Mouse (Mus musculus): ENCODE data around the gene Sim2. TPM values are rescaled to one million over a fixed set of nuclear protein-coding genes. Genes with fewer than 3 reads are reported as not detected.
A peak's percentile ranks its signal among the peaks of the same experiment; 100 is the strongest.

The Sim2 gene
- polyA plus RNA-seq, 1 experiment from 2014 or later: 1.2 TPM

GRCm38 (mm10) chr16:94082960-94083847 is 1.5 kb upstream of the Sim2 start:
- DNase-seq (ENCODE audit: low spot score) (peak; percentile 63), ATAC-seq (replicated peaks; ENCODE audit: low FRiP score) (no peak)
- Histone ChIP-seq H3K9me3 (ENCODE audit: control insufficient read depth, low read length) (no peaks in the 10 kb centered on the region), H3K36me3 (ENCODE audit: control insufficient read depth, insufficient read depth, low read length) (no peaks in the 10 kb centered on the region), H3K4me3 (ENCODE audit: low read depth, low read length) (no peak overlapping the region), H3K27me3 (ENCODE audit: control insufficient read depth, insufficient read depth, low read length) (peaks cover 89% of the 10 kb centered on the region), H3K4me2 (ENCODE audit: low read depth, low read length, severe bottlenecking) (no peak overlapping the region), H3K27ac (ENCODE audit: low read depth, low read length) (no peak overlapping the region), H3K4me1 (replicated peaks; ENCODE audit: control insufficient read depth, insufficient read depth, low read length) (peaks cover 27% of the 10 kb centered on the region), H3K9ac (ENCODE audit: low read length) (no peak overlapping the region)
- WGBS: under 1% methylated on average over 46 of the region's 46 CpGs

- H3K4me2 ChIP-seq (ENCODE audit: low read depth, low read length, severe bottlenecking): no peak overlapping the region
- no peaks in the 10 kb centered on the region for H3K36me3 ChIP-seq (ENCODE audit: control insufficient read depth, insufficient read depth, low read length)
- H3K4me1 ChIP-seq (replicated peaks; ENCODE audit: control insufficient read depth, insufficient read depth, low read length): peaks cover 25% of the 10 kb centered on the region
- DNase-seq (ENCODE audit: low spot score): peak; percentile 65
- no peaks in the 10 kb centered on the region for H3K9me3 ChIP-seq (ENCODE audit: control insufficient read depth, low read length)
- H3K9ac ChIP-seq (ENCODE audit: low read length): no peak overlapping the region
- peaks cover 93% of the 10 kb centered on the region for H3K27me3 ChIP-seq (ENCODE audit: control insufficient read depth, insufficient read depth, low read length)
- WGBS: under 1% methylated on average over 41 of the region's 41 CpGs
- no peak for ATAC-seq (replicated peaks; ENCODE audit: low FRiP score)
- no peak overlapping the region for H3K27ac ChIP-seq (ENCODE audit: low read depth, low read length)
- no peak overlapping the region for H3K4me3 ChIP-seq (ENCODE audit: low read depth, low read length)
Observed at GRCm38 (mm10) chr16:94083848-94084525, 744 bp upstream of the Sim2 start.

- Histone ChIP-seq H3K9ac (ENCODE audit: low read length) (peak overlapping the region; percentile 27; the same call in 1 of the 2 replicates), H3K27ac (ENCODE audit: low read depth, low read length) (no peak overlapping the region), H3K4me2 (ENCODE audit: low read depth, low read length, severe bottlenecking) (peak overlapping the region; percentile 53; the same call in 1 of the 2 replicates), H3K4me3 (ENCODE audit: low read depth, low read length) (peak overlapping the region; percentile 31), H3K27me3 (ENCODE audit: control insufficient read depth, insufficient read depth, low read length) (peaks cover 95% of the 10 kb centered on the region), H3K4me1 (replicated peaks; ENCODE audit: control insufficient read depth, insufficient read depth, low read length) (peaks cover 21% of the 10 kb centered on the region), H3K9me3 (ENCODE audit: control insufficient read depth, low read length) (no peaks in the 10 kb centered on the region), H3K36me3 (ENCODE audit: control insufficient read depth, insufficient read depth, low read length) (no peaks in the 10 kb centered on the region)
- ATAC-seq (replicated peaks; ENCODE audit: low FRiP score) (no peak), DNase-seq (ENCODE audit: low spot score) (no peak)
- WGBS: under 1% methylated on average over 57 of the region's 57 CpGs
Observed at GRCm38 (mm10) chr16:94085603-94086285, 1.0 kb downstream of the Sim2 start.

GRCm38 (mm10) chr16:94086701-94087569 is 2.2 kb downstream of the Sim2 start:
- WGBS: under 1% methylated on average over 46 of the region's 50 CpGs
- peak overlapping the region; percentile 21; the same call in 1 of the 2 replicates for H3K4me2 ChIP-seq (ENCODE audit: low read depth, low read length, severe bottlenecking)

GRCm38 (mm10) chr16:94087570-94088225 is 3.0 kb downstream of the Sim2 start:
- H3K4me2 ChIP-seq (ENCODE audit: low read depth, low read length, severe bottlenecking): peak overlapping the region; percentile 21; the same call in 1 of the 2 replicates
- H3K27ac ChIP-seq (ENCODE audit: low read depth, low read length): no peak overlapping the region
- no peaks in the 10 kb centered on the region for H3K9me3 ChIP-seq (ENCODE audit: control insufficient read depth, low read length)
- H3K9ac ChIP-seq (ENCODE audit: low read length): no peak overlapping the region
- peaks cover 21% of the 10 kb centered on the region for H3K4me1 ChIP-seq (replicated peaks; ENCODE audit: control insufficient read depth, insufficient read depth, low read length)
- no peaks in the 10 kb centered on the region for H3K36me3 ChIP-seq (ENCODE audit: control insufficient read depth, insufficient read depth, low read length)
- WGBS: 2% methylated on average over 16 of the region's 16 CpGs
- ATAC-seq (replicated peaks; ENCODE audit: low FRiP score): no peak
- no peak for DNase-seq (ENCODE audit: low spot score)
- no peak overlapping the region for H3K4me3 ChIP-seq (ENCODE audit: low read depth, low read length)
- peaks cover 97% of the 10 kb centered on the region for H3K27me3 ChIP-seq (ENCODE audit: control insufficient read depth, insufficient read depth, low read length)

More at GRCm38 (mm10) chr16:94086701-94087569, 2.2 kb downstream of the Sim2 start:
- H3K9ac ChIP-seq (ENCODE audit: low read length): no peak overlapping the region
- peaks cover 96% of the 10 kb centered on the region for H3K27me3 ChIP-seq (ENCODE audit: control insufficient read depth, insufficient read depth, low read length)
- no peak for DNase-seq (ENCODE audit: low spot score)
- H3K4me1 ChIP-seq (replicated peaks; ENCODE audit: control insufficient read depth, insufficient read depth, low read length): peaks cover 21% of the 10 kb centered on the region
- H3K4me3 ChIP-seq (ENCODE audit: low read depth, low read length): peak overlapping the region; percentile 10; the same call in 1 of the 2 replicates
- no peak for ATAC-seq (replicated peaks; ENCODE audit: low FRiP score)
- H3K36me3 ChIP-seq (ENCODE audit: control insufficient read depth, insufficient read depth, low read length): no peaks in the 10 kb centered on the region
- no peaks in the 10 kb centered on the region for H3K9me3 ChIP-seq (ENCODE audit: control insufficient read depth, low read length)
- H3K27ac ChIP-seq (ENCODE audit: low read depth, low read length): no peak overlapping the region

- 2% methylated on average over 11 of the region's 11 CpGs for WGBS
- DNase-seq (ENCODE audit: low spot score) (no peak), ATAC-seq (replicated peaks; ENCODE audit: low FRiP score) (no peak)
- Histone ChIP-seq H3K9ac (ENCODE audit: low read length) (no peak overlapping the region), H3K27ac (ENCODE audit: low read depth, low read length) (no peak overlapping the region), H3K36me3 (ENCODE audit: control insufficient read depth, insufficient read depth, low read length) (no peaks in the 10 kb centered on the region), H3K27me3 (ENCODE audit: control insufficient read depth, insufficient read depth, low read length) (peaks cover 97% of the 10 kb centered on the region), H3K9me3 (ENCODE audit: control insufficient read depth, low read length) (no peaks in the 10 kb centered on the region), H3K4me3 (ENCODE audit: low read depth, low read length) (no peak overlapping the region), H3K4me1 (replicated peaks; ENCODE audit: control insufficient read depth, insufficient read depth, low read length) (peaks cover 21% of the 10 kb centered on the region), H3K4me2 (ENCODE audit: low read depth, low read length, severe bottlenecking) (no peak overlapping the region)
Observed at GRCm38 (mm10) chr16:94088226-94088748, 3.6 kb downstream of the Sim2 start.

- H3K4me2 ChIP-seq (ENCODE audit: low read depth, low read length, severe bottlenecking): no peak overlapping the region
- H3K4me1 ChIP-seq (replicated peaks; ENCODE audit: control insufficient read depth, insufficient read depth, low read length): peaks cover 21% of the 10 kb centered on the region
- ATAC-seq (replicated peaks; ENCODE audit: low FRiP score) (no peak), DNase-seq (ENCODE audit: low spot score) (no peak)
- 3% methylated on average over 14 of the region's 14 CpGs for WGBS
- H3K36me3 ChIP-seq (ENCODE audit: control insufficient read depth, insufficient read depth, low read length): no peaks in the 10 kb centered on the region
- no peak overlapping the region for H3K27ac ChIP-seq (ENCODE audit: low read depth, low read length)
- no peaks in the 10 kb centered on the region for H3K9me3 ChIP-seq (ENCODE audit: control insufficient read depth, low read length)
- H3K4me3 ChIP-seq (ENCODE audit: low read depth, low read length): no peak overlapping the region
- H3K9ac ChIP-seq (ENCODE audit: low read length): no peak overlapping the region
- H3K27me3 ChIP-seq (ENCODE audit: control insufficient read depth, insufficient read depth, low read length): peaks cover 97% of the 10 kb centered on the region
Observed at GRCm38 (mm10) chr16:94088819-94089692, 4.3 kb downstream of the Sim2 start.
